Mouse (Mus musculus) lung, embryonic 15.5 days (tissue): ENCODE data around the gene Nadk. TPM values are rescaled to one million over a fixed set of nuclear protein-coding genes. Genes with fewer than 3 reads are reported as not detected.

Experiments
- ATAC-seq: fragments of 200-750 bp; cut with Nextera tagmentation; 2 replicates; pipeline ENCODE4 v1.8.0; 2017; ENCODE audit warnings: moderate number of reproducible peaks, borderline replicate concordance; ENCODE audit not compliant: low FRiP score, low TSS enrichment; ENCODE audit errors: extremely low read depth
- H3K27ac ChIP-seq: fragments of 300-500 bp; sonication (generic); 2 replicates; pipeline ENCODE4 v1.5.1; 2015; ENCODE audit warnings: moderate library complexity, mild to moderate bottlenecking, inconsistent platforms
- H3K27me3 ChIP-seq: fragments of 300-500 bp; sonication (generic); 2 replicates; pipeline ENCODE4 v1.6.1; 2015; ENCODE audit warnings: inconsistent platforms
- H3K36me3 ChIP-seq: fragments of 300-500 bp; sonication (generic); 2 replicates; pipeline ENCODE4 v1.6.1; 2015; ENCODE audit warnings: inconsistent platforms
- H3K4me1 ChIP-seq: fragments of 300-500 bp; sonication (generic); 2 replicates; pipeline ENCODE4 v1.6.1; 2015; ENCODE audit warnings: inconsistent platforms
- H3K4me2 ChIP-seq: fragments of 300-500 bp; sonication (generic); 2 replicates; pipeline ENCODE4 v1.6.1; 2015; ENCODE audit warnings: inconsistent platforms, mild to moderate bottlenecking, moderate library complexity
- H3K4me3 ChIP-seq: fragments of 300-500 bp; sonication (generic); 2 replicates; pipeline ENCODE4 v1.5.1; 2015; ENCODE audit warnings: mild to moderate bottlenecking, inconsistent platforms
- H3K9ac ChIP-seq: fragments of 300-500 bp; sonication (generic); 2 replicates; pipeline ENCODE4 v1.6.1; 2015; ENCODE audit warnings: inconsistent platforms
- H3K9me3 ChIP-seq: fragments of 300-500 bp; sonication (generic); 2 replicates; pipeline ENCODE4 v1.6.1; 2016; ENCODE audit warnings: inconsistent platforms
- WGBS: fragments of 180-500 bp; shearing (Covaris S2); methylation state at CpG from one replicate; pipeline ENCODE4 v1.1.7; 2015; 5-methylcytosine and 5-hydroxymethylcytosine counted together
- polyA plus RNA-seq: library from polyadenylated mRNA; unstranded; fragments of >200 nt; fragmentation: Nextera tagmentation; extraction: Ambion mirVana; gene quantifications from 2 replicates; pipeline ENCODE4 v1.2.1, GENCODE M21; 2015

Gene Nadk
- polyA plus RNA-seq, 1 experiment from 2014 or later: 77.6 TPM

GRCm38 (mm10) chr4:155573155-155573554 is 11.0 kb downstream of the Nadk start:
- Histone ChIP-seq H3K9ac (no peak overlapping the region), H3K36me3 (peaks cover 8% of the 10 kb centered on the region; the same call in 1 of the 2 replicates), H3K27ac (no peak overlapping the region), H3K27me3 (no peaks in the 10 kb centered on the region), H3K4me1 (no peaks in the 10 kb centered on the region), H3K9me3 (no peaks in the 10 kb centered on the region), H3K4me3 (no peak overlapping the region), H3K4me2 (no peak overlapping the region)
- 90% methylated on average over 2 of the region's 2 CpGs for WGBS
- ATAC-seq: no peak

GRCm38 (mm10) chr4:155573876-155574275 is 11.7 kb downstream of the Nadk start:
- Histone ChIP-seq H3K27ac (no peak overlapping the region), H3K4me3 (no peak overlapping the region), H3K4me1 (no peaks in the 10 kb centered on the region), H3K9ac (no peak overlapping the region), H3K36me3 (peaks cover 8% of the 10 kb centered on the region; the same call in 1 of the 2 replicates), H3K4me2 (no peak overlapping the region), H3K27me3 (no peaks in the 10 kb centered on the region), H3K9me3 (no peaks in the 10 kb centered on the region)
- no peak for ATAC-seq
- WGBS: 91% methylated on average over 9 of the region's 9 CpGs

GRCm38 (mm10) chr4:155574931-155575330 is 12.8 kb downstream of the Nadk start:
- Histone ChIP-seq H3K4me3 (no peak overlapping the region), H3K4me2 (no peak overlapping the region), H3K27me3 (no peaks in the 10 kb centered on the region), H3K36me3 (peaks cover 8% of the 10 kb centered on the region; the same call in 1 of the 2 replicates), H3K27ac (no peak overlapping the region), H3K9me3 (no peaks in the 10 kb centered on the region), H3K4me1 (no peaks in the 10 kb centered on the region), H3K9ac (no peak overlapping the region)
- ATAC-seq: no peak
- WGBS: 83% methylated on average over 11 of the region's 11 CpGs

GRCm38 (mm10) chr4:155575521-155575920 is 13.3 kb downstream of the Nadk start:
- Histone ChIP-seq H3K4me1 (no peaks in the 10 kb centered on the region), H3K9ac (no peak overlapping the region), H3K9me3 (no peaks in the 10 kb centered on the region), H3K4me3 (no peak overlapping the region), H3K27me3 (no peaks in the 10 kb centered on the region), H3K27ac (no peak overlapping the region), H3K36me3 (peaks cover 8% of the 10 kb centered on the region; the same call in 1 of the 2 replicates), H3K4me2 (no peak overlapping the region)
- no peak for ATAC-seq
- WGBS: 90% methylated on average over 8 of the region's 8 CpGs

- Histone ChIP-seq H3K9me3 (no peaks in the 10 kb centered on the region), H3K4me2 (no peak overlapping the region), H3K4me3 (no peak overlapping the region), H3K27ac (no peak overlapping the region), H3K27me3 (no peaks in the 10 kb centered on the region), H3K9ac (no peak overlapping the region), H3K36me3 (peaks cover 9% of the 10 kb centered on the region), H3K4me1 (no peaks in the 10 kb centered on the region)
- WGBS: 89% methylated on average over 9 of the region's 9 CpGs
- ATAC-seq: no peak
Measured at GRCm38 (mm10) chr4:155577132-155577531, 15.0 kb downstream of the Nadk start.

GRCm38 (mm10) chr4:155577741-155578140 is 15.6 kb downstream of the Nadk start:
- 72% methylated on average over 5 of the region's 5 CpGs for WGBS
- Histone ChIP-seq H3K9ac (no peak overlapping the region), H3K4me1 (no peaks in the 10 kb centered on the region), H3K4me2 (no peak overlapping the region), H3K36me3 (peaks cover 15% of the 10 kb centered on the region), H3K27me3 (no peaks in the 10 kb centered on the region), H3K27ac (no peak overlapping the region), H3K9me3 (no peaks in the 10 kb centered on the region), H3K4me3 (no peak overlapping the region)
- ATAC-seq: no peak

- Histone ChIP-seq H3K27ac (no peak overlapping the region), H3K4me1 (no peaks in the 10 kb centered on the region), H3K36me3 (peaks cover 21% of the 10 kb centered on the region), H3K4me3 (no peak overlapping the region), H3K27me3 (no peaks in the 10 kb centered on the region), H3K9ac (no peak overlapping the region), H3K4me2 (no peak overlapping the region), H3K9me3 (no peaks in the 10 kb centered on the region)
- no peak for ATAC-seq
- WGBS: 80% methylated on average over 7 of the region's 7 CpGs
Measured at GRCm38 (mm10) chr4:155578336-155579125, 16.4 kb downstream of the Nadk start.

- no peaks in the 10 kb centered on the region for H3K9me3 ChIP-seq
- peaks cover 40% of the 10 kb centered on the region for H3K36me3 ChIP-seq
- H3K27ac ChIP-seq: no peak overlapping the region
- H3K4me3 ChIP-seq: no peak overlapping the region
- no peaks in the 10 kb centered on the region for H3K27me3 ChIP-seq
- no peak for ATAC-seq
- H3K4me2 ChIP-seq: no peak overlapping the region
- no peak overlapping the region for H3K9ac ChIP-seq
- H3K4me1 ChIP-seq: no peaks in the 10 kb centered on the region
- WGBS: 34% methylated on average over 1 of the region's 1 CpGs
Measured at GRCm38 (mm10) chr4:155580420-155580819, 18.2 kb downstream of the Nadk start.

GRCm38 (mm10) chr4:155582279-155582905 is 20.2 kb downstream of the Nadk start:
- H3K27me3 ChIP-seq: no peaks in the 10 kb centered on the region
- no peak for ATAC-seq
- no peak overlapping the region for H3K4me2 ChIP-seq
- H3K27ac ChIP-seq: no peak overlapping the region
- H3K9ac ChIP-seq: no peak overlapping the region
- no peaks in the 10 kb centered on the region for H3K4me1 ChIP-seq
- H3K36me3 ChIP-seq: peaks cover 51% of the 10 kb centered on the region
- H3K9me3 ChIP-seq: no peaks in the 10 kb centered on the region
- WGBS: 89% methylated on average over 6 of the region's 6 CpGs
- H3K4me3 ChIP-seq: no peak overlapping the region

- Histone ChIP-seq H3K4me2 (no peak overlapping the region), H3K36me3 (peaks cover 53% of the 10 kb centered on the region), H3K9me3 (no peaks in the 10 kb centered on the region), H3K9ac (no peak overlapping the region), H3K4me1 (no peaks in the 10 kb centered on the region), H3K27ac (no peak overlapping the region), H3K27me3 (no peaks in the 10 kb centered on the region), H3K4me3 (no peak overlapping the region)
- 91% methylated on average over 5 of the region's 5 CpGs for WGBS
- no peak for ATAC-seq
Measured at GRCm38 (mm10) chr4:155589356-155589755, 27.2 kb downstream of the Nadk start.

GRCm38 (mm10) chr4:155591012-155591719 is 29.0 kb downstream of the Nadk start:
- no peak for ATAC-seq
- Histone ChIP-seq H3K9ac (no peak overlapping the region), H3K27me3 (no peaks in the 10 kb centered on the region), H3K4me1 (no peaks in the 10 kb centered on the region), H3K4me2 (no peak overlapping the region), H3K36me3 (peaks cover 35% of the 10 kb centered on the region), H3K27ac (no peak overlapping the region), H3K9me3 (no peaks in the 10 kb centered on the region), H3K4me3 (no peak overlapping the region)
- 58% methylated on average over 7 of the region's 7 CpGs for WGBS

GRCm38 (mm10) chr4:155593780-155594179 is 31.6 kb downstream of the Nadk start:
- Histone ChIP-seq H3K4me2 (no peak overlapping the region), H3K4me1 (no peaks in the 10 kb centered on the region), H3K36me3 (peaks cover 17% of the 10 kb centered on the region), H3K9ac (no peak overlapping the region), H3K27me3 (no peaks in the 10 kb centered on the region), H3K27ac (no peak overlapping the region), H3K9me3 (no peaks in the 10 kb centered on the region), H3K4me3 (no peak overlapping the region)
- WGBS: 23% methylated on average over 1 of the region's 1 CpGs
- ATAC-seq: no peak
